Mouse (Mus musculus): ENCODE measurements around the gene Pdhb.

GRCm38 (mm10) chr14:8219876-8220275, 47.1 kb upstream of the Pdhb start:
- no peak for TF ChIP-seq CTCF (IDR thresholded peaks at IDR 0.05; ENCODE audit: insufficient read depth, low read depth, low read length)
- TF ChIP-seq POLR2A (IDR thresholded peaks at IDR 0.05; ENCODE audit: insufficient read depth, low read depth, low read length) = no peak
